Mouse (Mus musculus) heart, postnatal 0 days (tissue): ENCODE data around the gene Gstt4. TPM values are rescaled to one million over a fixed set of nuclear protein-coding genes. Genes with fewer than 3 reads are reported as not detected.

Source experiments
- ATAC-seq: fragments of 200-750 bp; cut with Nextera tagmentation; 2 replicates; pipeline ENCODE4 v1.8.0; 2017; ENCODE audit warnings: low read depth, moderate number of reproducible peaks, moderate library complexity; ENCODE audit not compliant: insufficient read depth
- DNase-seq: peaks from one replicate; pipeline ENCODE4 v3.0.0-alpha.2; 2016; ENCODE audit warnings: low spot score
- H3K27ac ChIP-seq: fragments of 300-500 bp; sonication (generic); 2 replicates; pipeline ENCODE4 v1.5.1; 2014; ENCODE audit warnings: low read depth, mild to moderate bottlenecking
- H3K27me3 ChIP-seq: fragments of 300-500 bp; sonication (generic); 2 replicates; pipeline ENCODE4 v1.6.1; 2014; ENCODE audit warnings: low read length, mixed read lengths; ENCODE audit not compliant: control insufficient read depth, insufficient read depth
- H3K36me3 ChIP-seq: fragments of 300-500 bp; sonication (generic); replicated peaks from 2 replicates; pipeline ENCODE4 v1.6.1; 2014; ENCODE audit warnings: low read length, mixed read lengths; ENCODE audit not compliant: control insufficient read depth, insufficient read depth
- H3K4me1 ChIP-seq: fragments of 300-500 bp; sonication (generic); 2 replicates; pipeline ENCODE4 v1.6.1; 2014; ENCODE audit warnings: antibody characterized with exemption; ENCODE audit not compliant: control insufficient read depth, insufficient read depth
- H3K4me2 ChIP-seq: fragments of 300-500 bp; sonication (generic); 2 replicates; pipeline ENCODE4 v1.6.1; 2014; ENCODE audit warnings: low read depth, mild to moderate bottlenecking, low read length, moderate library complexity
- H3K4me3 ChIP-seq: fragments of 300-500 bp; sonication (generic); 2 replicates; pipeline ENCODE4 v1.5.1; 2014; ENCODE audit warnings: low read depth, low read length
- H3K9ac ChIP-seq: fragments of 300-500 bp; sonication (generic); replicated peaks from 2 replicates; pipeline ENCODE4 v1.6.1; 2014; ENCODE audit warnings: low read depth, low read length, mixed read lengths
- H3K9me3 ChIP-seq: fragments of 300-500 bp; sonication (generic); replicated peaks from 2 replicates; pipeline ENCODE4 v1.6.1; 2016; ENCODE audit warnings: low read length; ENCODE audit not compliant: control insufficient read depth
- CTCF ChIP-seq: IDR thresholded peaks from 2 replicates; pipeline ENCODE4 v1.5.1; 2016; ENCODE audit warnings: antibody characterized with exemption, control low read depth, low read depth
- EP300 ChIP-seq: IDR thresholded peaks from 2 replicates; pipeline ENCODE4 v1.6.1; 2016; ENCODE audit warnings: antibody characterized with exemption, low read depth
- WGBS: fragments of 180-500 bp; shearing (Covaris S2); extraction: QIAGEN DNeasy Blood & Tissue Kit; methylation state at CpG from one replicate; pipeline ENCODE4 v1.1.7; 2014; 5-methylcytosine and 5-hydroxymethylcytosine counted together
- polyA plus RNA-seq: library from polyadenylated mRNA; unstranded; fragments of >200 nt; fragmentation: Nextera tagmentation; extraction: Ambion mirVana; gene quantifications from 2 replicates; pipeline ENCODE4 v1.2.1, GENCODE M21; 2015
- total RNA-seq: library from RNA; depleted of rRNA; stranded (reverse); fragments of >200 nt; gene quantifications from 2 replicates; pipeline ENCODE4 v1.2.3, GENCODE M21; 2014; ENCODE audit warnings: low replicate concordance; rRNA removed

Gstt4 gene
- total and polyA plus RNA-seq, 2 experiments from 2014 or later = not detected

DNA sequence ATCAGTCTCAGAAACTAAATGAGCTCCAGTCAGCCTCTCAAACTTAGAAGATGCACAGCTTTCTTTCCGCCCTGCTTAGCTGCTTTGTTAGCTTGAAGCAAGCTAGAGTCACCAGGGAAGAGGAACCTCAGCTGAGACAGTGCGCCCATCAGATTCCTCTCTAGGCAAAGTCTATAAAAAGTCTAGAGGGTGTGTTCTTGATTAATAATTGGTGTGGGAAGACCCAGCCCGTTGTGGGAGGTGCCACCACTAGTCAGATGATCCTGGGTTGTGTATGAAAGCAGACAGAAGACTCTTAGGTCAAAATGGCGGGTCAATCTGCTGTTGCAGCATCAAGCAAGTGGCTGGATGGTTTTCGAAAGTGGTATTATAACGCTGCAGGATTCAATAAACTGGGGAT, 55.5 kb downstream of the Gstt4 start:
- no peak for DNase-seq
- Histone ChIP-seq H3K4me3 (no peak overlapping the region), H3K4me2 (no peak overlapping the region), H3K27ac (no peak overlapping the region), H3K27me3 (no peaks in the 10 kb centered on the region), H3K4me1 (no peaks in the 10 kb centered on the region), H3K9me3 (no peaks in the 10 kb centered on the region), H3K9ac (no peak overlapping the region), H3K36me3 (no peaks in the 10 kb centered on the region)
- no peak for ATAC-seq
- TF ChIP-seq CTCF (no peak), EP300 (no peak)
- WGBS = 87% methylated on average over 6 of the region's 6 CpGs

Other genes with a start within 250 kb of the Gstt4 start
- 17.8 and 53.4 TPM in 2 replicates for gene Ggt5, start 233.2 kb downstream of the Gstt4 start, total RNA-seq
- gene Ggt5, start 233.2 kb downstream of the Gstt4 start, polyA plus RNA-seq = 6.7 and 7.6 TPM in 2 replicates
- gene Susd2, start 178.5 kb downstream of the Gstt4 start, total RNA-seq = 6.1 and 7.9 TPM in 2 replicates
- gene Susd2, start 178.5 kb downstream of the Gstt4 start, polyA plus RNA-seq = 3.6 and 4.1 TPM in 2 replicates
- 44.1 and 194 TPM in 2 replicates for gene Cabin1, start 58.2 kb downstream of the Gstt4 start, total RNA-seq
- gene Cabin1, start 58.2 kb downstream of the Gstt4 start, polyA plus RNA-seq = 13.8 and 14.0 TPM in 2 replicates
- gene Ddt, start 49.1 kb downstream of the Gstt4 start, total RNA-seq = 66.7 and 83.0 TPM in 2 replicates
- gene Ddt, start 49.1 kb downstream of the Gstt4 start, polyA plus RNA-seq = 82.1 and 84.8 TPM in 2 replicates
- not detected in 2 replicates for gene Gm20441, start 41.6 kb downstream of the Gstt4 start, total RNA-seq
- not detected in 2 replicates for gene Gm20441, start 41.6 kb downstream of the Gstt4 start, polyA plus RNA-seq
- 3.2 and 4.1 TPM in 2 replicates for gene Gstt3, start 41.1 kb downstream of the Gstt4 start, total RNA-seq
- gene Gstt3, start 41.1 kb downstream of the Gstt4 start, polyA plus RNA-seq = 2.1 and 3.1 TPM in 2 replicates
- gene Gstt1, start 24.0 kb downstream of the Gstt4 start, total RNA-seq = 12.9 and 20.0 TPM in 2 replicates
- gene Gstt1, start 24.0 kb downstream of the Gstt4 start, polyA plus RNA-seq = 7.6 and 10.1 TPM in 2 replicates
- 6.0 and 10.9 TPM in 2 replicates for gene Gstt2, start 14.9 kb upstream of the Gstt4 start, total RNA-seq
- 12.8 and 13.0 TPM in 2 replicates for gene Gstt2, start 14.9 kb upstream of the Gstt4 start, polyA plus RNA-seq
- gene Mif, start 37.7 kb upstream of the Gstt4 start, total RNA-seq = 1,140 and 1,565 TPM in 2 replicates
- gene Mif, start 37.7 kb upstream of the Gstt4 start, polyA plus RNA-seq = 1,324 and 1,428 TPM in 2 replicates
- not detected in 2 replicates for gene Derl3, start 70.9 kb upstream of the Gstt4 start, total RNA-seq
- 0.41 and 1.2 TPM in 2 replicates for gene Derl3, start 70.9 kb upstream of the Gstt4 start, polyA plus RNA-seq
- 45.7 and 51.2 TPM in 2 replicates for gene Smarcb1, start 99.1 kb upstream of the Gstt4 start, total RNA-seq
- 63.9 and 65.7 TPM in 2 replicates for gene Smarcb1, start 99.1 kb upstream of the Gstt4 start, polyA plus RNA-seq
- 1,554 and 1,749 TPM in 2 replicates for gene Chchd10, start 110.6 kb upstream of the Gstt4 start, total RNA-seq
- gene Chchd10, start 110.6 kb upstream of the Gstt4 start, polyA plus RNA-seq = 1,293 and 1,345 TPM in 2 replicates
- gene Mmp11, start 114.0 kb upstream of the Gstt4 start, total RNA-seq = 13.7 and 29.4 TPM in 2 replicates
- gene Mmp11, start 114.0 kb upstream of the Gstt4 start, polyA plus RNA-seq = 12.6 and 15.4 TPM in 2 replicates
- gene Gm867, start 118.1 kb upstream of the Gstt4 start, total RNA-seq = not detected in 2 replicates
- gene Gm867, start 118.1 kb upstream of the Gstt4 start, polyA plus RNA-seq = 0.31 and 0.32 TPM in 2 replicates
- gene Vpreb3, start 120.5 kb upstream of the Gstt4 start, total RNA-seq = 1.3 TPM in 1 of 2 replicates, not detected in the other
- gene Vpreb3, start 120.5 kb upstream of the Gstt4 start, polyA plus RNA-seq = 0.22 and 0.73 TPM in 2 replicates
- 4.9 TPM in 1 of 2 replicates, not detected in the other for gene Gm5134, start 132.0 kb upstream of the Gstt4 start, total RNA-seq
- gene Gm5134, start 132.0 kb upstream of the Gstt4 start, polyA plus RNA-seq = not detected in 2 replicates
- gene Zfp280b, start 210.1 kb upstream of the Gstt4 start, total RNA-seq = 4.8 and 7.7 TPM in 2 replicates
- gene Zfp280b, start 210.1 kb upstream of the Gstt4 start, polyA plus RNA-seq = 6.2 and 7.8 TPM in 2 replicates